Mouse (Mus musculus) intestine, postnatal 0 days (tissue): Measurements from ENCODE around the gene Bfar. TPM values are rescaled to one million over a fixed set of nuclear protein-coding genes. Genes with fewer than 3 reads are reported as not detected.

Experiments used
- ATAC-seq: fragments of 200-750 bp; cut with Nextera tagmentation; 2 replicates; pipeline ENCODE4 v1.8.0; 2017; ENCODE audit warnings: mild to moderate bottlenecking, moderate TSS enrichment, moderate library complexity
- H3K27ac ChIP-seq: fragments of 300-500 bp; sonication (generic); 2 replicates; pipeline ENCODE4 v1.5.1; 2014; ENCODE audit warnings: mild to moderate bottlenecking, low read depth, low read length, moderate library complexity
- H3K27me3 ChIP-seq: fragments of 300-500 bp; sonication (generic); replicated peaks from 2 replicates; pipeline ENCODE4 v1.6.1; 2014; ENCODE audit warnings: low read length, mixed read lengths; ENCODE audit not compliant: control insufficient read depth, insufficient read depth
- H3K36me3 ChIP-seq: fragments of 300-500 bp; sonication (generic); 2 replicates; pipeline ENCODE4 v1.6.1; 2014; ENCODE audit warnings: mild to moderate bottlenecking, moderate library complexity; ENCODE audit not compliant: control insufficient read depth, insufficient read depth
- H3K4me1 ChIP-seq: fragments of 300-500 bp; sonication (generic); replicated peaks from 2 replicates; pipeline ENCODE4 v1.6.1; 2014; ENCODE audit warnings: antibody characterized with exemption, low read length, mixed read lengths; ENCODE audit not compliant: control insufficient read depth, insufficient read depth
- H3K4me2 ChIP-seq: fragments of 300-500 bp; sonication (generic); replicated peaks from 2 replicates; pipeline ENCODE4 v1.6.1; 2014; ENCODE audit warnings: low read depth, mild to moderate bottlenecking, moderate library complexity
- H3K4me3 ChIP-seq: fragments of 300-500 bp; sonication (generic); 2 replicates; pipeline ENCODE4 v1.5.1; 2014; ENCODE audit warnings: low read depth, low read length
- H3K9ac ChIP-seq: fragments of 300-500 bp; sonication (generic); 2 replicates; pipeline ENCODE4 v1.6.1; 2014; ENCODE audit warnings: mild to moderate bottlenecking, low read depth, low read length
- H3K9me3 ChIP-seq: fragments of 300-500 bp; sonication (generic); 2 replicates; pipeline ENCODE4 v1.6.1; 2016; ENCODE audit warnings: mixed run types; ENCODE audit not compliant: control insufficient read depth
- CTCF ChIP-seq: sonication (generic); IDR thresholded peaks from 2 replicates; pipeline ENCODE4 v1.5.1; 2016; ENCODE audit warnings: low read depth, mild to moderate bottlenecking, control low read depth, antibody characterized with exemption, moderate library complexity
- WGBS: fragments of 180-500 bp; shearing (Covaris S2); extraction: QIAGEN DNeasy Blood & Tissue Kit; methylation state at CpG from one replicate; pipeline ENCODE4 v1.1.7; 2014; 5-methylcytosine and 5-hydroxymethylcytosine counted together
- polyA plus RNA-seq: library from polyadenylated mRNA; unstranded; fragments of >200 nt; fragmentation: Nextera tagmentation; extraction: Ambion mirVana; gene quantifications from 2 replicates; pipeline ENCODE4 v1.2.1, GENCODE M21; 2015

The Bfar gene
- polyA plus RNA-seq, 1 experiment from 2014 or later, result 19.4 TPM

GRCm38 (mm10) chr16:13672386-13672898 is 784 bp downstream of the Bfar start:
- H3K9ac ChIP-seq, result peak overlapping the region; percentile 92
- peaks cover 12% of the 10 kb centered on the region for H3K36me3 ChIP-seq
- under 1% methylated on average over 20 of the region's 20 CpGs for WGBS
- no peaks in the 10 kb centered on the region for H3K4me1 ChIP-seq
- peak overlapping the region; percentile 90 for H3K4me2 ChIP-seq
- peak overlapping the region; percentile 90 for H3K27ac ChIP-seq
- no peak for TF ChIP-seq CTCF
- no peaks in the 10 kb centered on the region for H3K9me3 ChIP-seq
- H3K4me3 ChIP-seq, result peak overlapping the region; percentile 94
- peak; percentile 89 for ATAC-seq
- H3K27me3 ChIP-seq, result no peaks in the 10 kb centered on the region

GRCm38 (mm10) chr16:13673114-13673513 is 1.5 kb downstream of the Bfar start:
- Histone ChIP-seq H3K27ac (peak overlapping the region; percentile 24; the same call in 1 of the 2 replicates), H3K4me3 (peak overlapping the region; percentile 94; the same call in 1 of the 2 replicates), H3K4me1 (no peaks in the 10 kb centered on the region), H3K4me2 (peak overlapping the region; percentile 90; the same call in 1 of the 2 replicates), H3K9ac (no peak overlapping the region), H3K27me3 (no peaks in the 10 kb centered on the region), H3K36me3 (peaks cover 18% of the 10 kb centered on the region), H3K9me3 (no peaks in the 10 kb centered on the region)
- WGBS, result 63% methylated on average over 5 of the region's 5 CpGs
- ATAC-seq, result no peak
- no peak for TF ChIP-seq CTCF

GRCm38 (mm10) chr16:13674511-13674910 is 2.9 kb downstream of the Bfar start:
- TF ChIP-seq CTCF, result no peak
- H3K4me2 ChIP-seq, result no peak overlapping the region
- ATAC-seq, result no peak
- H3K4me3 ChIP-seq, result no peak overlapping the region
- peaks cover 18% of the 10 kb centered on the region for H3K36me3 ChIP-seq
- 88% methylated on average over 3 of the region's 3 CpGs for WGBS
- H3K27ac ChIP-seq, result no peak overlapping the region
- no peaks in the 10 kb centered on the region for H3K27me3 ChIP-seq
- no peaks in the 10 kb centered on the region for H3K4me1 ChIP-seq
- H3K9me3 ChIP-seq, result no peaks in the 10 kb centered on the region
- H3K9ac ChIP-seq, result no peak overlapping the region

- H3K27ac ChIP-seq, result peak overlapping the region; percentile 50
- ATAC-seq, result peak; percentile 82
- no peak overlapping the region for H3K4me3 ChIP-seq
- no peaks in the 10 kb centered on the region for H3K4me1 ChIP-seq
- H3K9ac ChIP-seq, result no peak overlapping the region
- H3K4me2 ChIP-seq, result no peak overlapping the region
- TF ChIP-seq CTCF, result no peak
- H3K9me3 ChIP-seq, result no peaks in the 10 kb centered on the region
- H3K36me3 ChIP-seq, result peaks cover 21% of the 10 kb centered on the region
- no peaks in the 10 kb centered on the region for H3K27me3 ChIP-seq
- WGBS, result 66% methylated on average over 3 of the region's 3 CpGs
Observed at GRCm38 (mm10) chr16:13678601-13679319, 7.1 kb downstream of the Bfar start.

- H3K4me3 ChIP-seq, result no peak overlapping the region
- no peaks in the 10 kb centered on the region for H3K27me3 ChIP-seq
- peak; percentile 64 for TF ChIP-seq CTCF
- no peaks in the 10 kb centered on the region for H3K4me1 ChIP-seq
- peaks cover 69% of the 10 kb centered on the region for H3K36me3 ChIP-seq
- H3K4me2 ChIP-seq, result no peak overlapping the region
- H3K27ac ChIP-seq, result no peak overlapping the region
- H3K9me3 ChIP-seq, result no peaks in the 10 kb centered on the region
- 91% methylated on average over 7 of the region's 7 CpGs for WGBS
- no peak for ATAC-seq
- H3K9ac ChIP-seq, result no peak overlapping the region
Observed at GRCm38 (mm10) chr16:13698998-13699397, 27.3 kb downstream of the Bfar start.

- peaks cover 61% of the 10 kb centered on the region for H3K36me3 ChIP-seq
- H3K27me3 ChIP-seq, result no peaks in the 10 kb centered on the region
- no peaks in the 10 kb centered on the region for H3K4me1 ChIP-seq
- WGBS, result 92% methylated on average over 7 of the region's 7 CpGs
- no peak for TF ChIP-seq CTCF
- no peak for ATAC-seq
- H3K9ac ChIP-seq, result no peak overlapping the region
- H3K4me3 ChIP-seq, result no peak overlapping the region
- H3K4me2 ChIP-seq, result no peak overlapping the region
- no peaks in the 10 kb centered on the region for H3K9me3 ChIP-seq
- no peak overlapping the region for H3K27ac ChIP-seq
Observed at GRCm38 (mm10) chr16:13702184-13702583, 30.5 kb downstream of the Bfar start.
